Mouse (Mus musculus): ENCODE data around the gene Ern1. TPM values are rescaled to one million over a fixed set of nuclear protein-coding genes. Genes with fewer than 3 reads are reported as not detected.

Ern1 gene
- total RNA-seq (2021), result 100 to 1,000 TPM; 121 to 160 TPM
- long read RNA-seq, experiment 1, partial matches to known transcripts, result 3 of 13 reads
- long read RNA-seq, experiment 1, other reads (novel, unspliced or antisense), result 8 of 13 reads
- long read RNA-seq, experiment 2, full-length matches to known transcripts, result 2 of 4 reads
- long read RNA-seq, experiment 2, partial matches to known transcripts, result 1 of 4 reads
- long read RNA-seq, experiment 2, other reads (novel, unspliced or antisense), result 1 of 4 reads

- DNase-seq, result peak; percentile 97 to 98
These were observed at the start of gene Ern1 for GRCm38 (mm10) chr11:106487733-106488115. Gene Ern1, minus strand, starts transcription at chr11:106487852.

- no peak for DNase-seq
These were observed 48.7 kb upstream of the Ern1 start for GRCm38 (mm10) chr11:106536253-106536912.

- no peak for DNase-seq
These were observed 48.1 kb upstream of the Ern1 start for GRCm38 (mm10) chr11:106535660-106536252.

- no peak for DNase-seq
These were observed 44.7 kb upstream of the Ern1 start for GRCm38 (mm10) chr11:106532248-106532790.

GRCm38 (mm10) chr11:106529786-106530185 is 42.1 kb upstream of the Ern1 start:
- no peak for DNase-seq

GRCm38 (mm10) chr11:106529113-106529512 is 41.5 kb upstream of the Ern1 start:
- no peak for DNase-seq

GRCm38 (mm10) chr11:106527926-106528325 is 40.3 kb upstream of the Ern1 start:
- peak in 1 of 2 experiments; percentile 35 for DNase-seq

GRCm38 (mm10) chr11:106527147-106527821 is 39.6 kb upstream of the Ern1 start:
- DNase-seq, result no peak

GRCm38 (mm10) chr11:106522538-106522937 is 34.9 kb upstream of the Ern1 start:
- DNase-seq, result no peak

- no peak for DNase-seq
These were observed 34.0 kb upstream of the Ern1 start for GRCm38 (mm10) chr11:106521612-106522011.

- DNase-seq, result no peak
These were observed 32.8 kb upstream of the Ern1 start for GRCm38 (mm10) chr11:106520404-106520803.

GRCm38 (mm10) chr11:106519519-106519918 is 31.9 kb upstream of the Ern1 start:
- no peak for DNase-seq

GRCm38 (mm10) chr11:106518391-106518790 is 30.7 kb upstream of the Ern1 start:
- no peak for DNase-seq

- DNase-seq, result no peak
These were observed 27.6 kb upstream of the Ern1 start for GRCm38 (mm10) chr11:106515079-106515745.

GRCm38 (mm10) chr11:106514446-106514845 is 26.8 kb upstream of the Ern1 start:
- DNase-seq, result peak; percentile 30 to 34

- DNase-seq, result peak; percentile 62 to 75
These were observed 25.5 kb upstream of the Ern1 start for GRCm38 (mm10) chr11:106513166-106513565.

- DNase-seq, result peak; percentile 22 to 28
These were observed 24.3 kb upstream of the Ern1 start for GRCm38 (mm10) chr11:106512006-106512390.

- peak; percentile 63 to 65 for DNase-seq
These were observed 23.8 kb upstream of the Ern1 start for GRCm38 (mm10) chr11:106511236-106512005.

GRCm38 (mm10) chr11:106507638-106508037 is 20.0 kb upstream of the Ern1 start:
- DNase-seq, result no peak

- no peak for DNase-seq
These were observed 18.6 kb upstream of the Ern1 start for GRCm38 (mm10) chr11:106506211-106506610.

GRCm38 (mm10) chr11:106504129-106504528 is 16.5 kb upstream of the Ern1 start:
- no peak for DNase-seq
